Comparison of ENCODE assay signal across 13 mouse cellular contexts in genomic region chr4:28912028-28912427, GRCm38 (mm10).
"Had no signal": no experiment of that assay in that cellular context is flagged by ENCODE, and none has a peak within 500 bp of the region (broad histone marks: within the 10 kb centered on the region; RNA-seq: fewer than 3 reads in every experiment).

No protein-coding gene starts in this region.

- DNase-seq: kidney, adult 18-20 months; kidney, postnatal 4 days; liver; lung, adult 18-20 months; lung, postnatal 10 days; lung, postnatal 36 days; right cerebral cortex, postnatal 4 days; thymus, adult 2 months; thymus, postnatal 14 days had no signal

- ATAC-seq: intestine, embryonic 15.5 days; liver, embryonic 12.5 days; midbrain, embryonic 13.5 days; midbrain, embryonic 16.5 days had no signal
